Mouse (Mus musculus): ENCODE measurements around the gene Pmm2.

- TF ChIP-seq CTCF (IDR thresholded peaks at IDR 0.05; ENCODE audit: borderline replicate concordance, extremely low read depth, insufficient read depth, insufficient read length) (no peak), POLR2A (IDR thresholded peaks at IDR 0.05; ENCODE audit: borderline replicate concordance, extremely low read depth, insufficient read depth, insufficient read length, poor library complexity, severe bottlenecking) (no peak)
These were observed 6.0 kb upstream of the Pmm2 start for GRCm38 (mm10) chr16:8631428-8631827.

Measured in brain, embryonic 14.5 days (tissue).